8 mouse cellular contexts compared by ENCODE assay signal in genomic region chr9:56635498-56636121, GRCm38 (mm10).
DNase-seq lines count a peak whose midpoint lies in the region; ATAC-seq and TF ChIP-seq lines count a peak whose summit lies in the region.

No protein-coding gene starts in this region.

- peak overlapping the region; percentile 84 for H3K4me3 ChIP-seq in E14TG2a.4 (replicated peaks; ENCODE audit: low read length)
- peak overlapping the region; percentile 64 for H3K4me3 ChIP-seq in heart, embryonic 11.5 days (ENCODE audit: low read depth, low read length)
- peak overlapping the region; percentile 53 for H3K4me3 ChIP-seq in liver, embryonic 13.5 days (replicated peaks)

- H3K9me3 ChIP-seq in E14TG2a.4 (ENCODE audit: low read length), result no peaks in the 10 kb centered on the region
- H3K9me3 ChIP-seq in heart, embryonic 11.5 days (replicated peaks; ENCODE audit: control insufficient read depth, low read length), result no peaks in the 10 kb centered on the region
- no peaks in the 10 kb centered on the region for H3K9me3 ChIP-seq in liver, embryonic 13.5 days (replicated peaks)

- no peaks in the 10 kb centered on the region for H3K36me3 ChIP-seq in E14TG2a.4 (ENCODE audit: insufficient read depth, low read length)
- no peaks in the 10 kb centered on the region for H3K36me3 ChIP-seq in heart, embryonic 11.5 days (ENCODE audit: control insufficient read depth, insufficient read depth, low read length)
- H3K36me3 ChIP-seq in liver, embryonic 13.5 days, result no peaks in the 10 kb centered on the region

- peak overlapping the region; percentile 65 for H3K9ac ChIP-seq in heart, embryonic 11.5 days (ENCODE audit: low read depth, low read length)
- H3K9ac ChIP-seq in liver, embryonic 13.5 days, result 0 out of 2 replicates have a peak overlapping the region, but pooled peaks have one; percentile 45

- ATAC-seq in heart, embryonic 11.5 days (replicated peaks; ENCODE audit: insufficient number of reproducible peaks, low FRiP score, low TSS enrichment), result 0 out of 2 replicates have a peak, but pooled peaks have one; percentile 17
- 0 out of 2 replicates have a peak, but pooled peaks have one; percentile 12 for ATAC-seq in liver, embryonic 13.5 days (ENCODE audit: low read depth)
- ATAC-seq in erythroid progenitor cell, adult 5-6 weeks (replicated peaks; ENCODE audit: low FRiP score, poor library complexity, severe bottlenecking), result no peak

- no peak overlapping the region for H3K27ac ChIP-seq in heart, embryonic 11.5 days (ENCODE audit: low read depth, low read length)
- H3K27ac ChIP-seq in liver, embryonic 13.5 days, result no peak overlapping the region

- TF ChIP-seq CTCF in E14TG2a.4 (conservative IDR thresholded peaks at IDR 0.05; ENCODE audit: low read length), result no peak

- H3K27me3 ChIP-seq in E14TG2a.4 (ENCODE audit: insufficient read depth, low read length), result peaks cover 88% of the 10 kb centered on the region
- peaks cover 67% of the 10 kb centered on the region for H3K27me3 ChIP-seq in heart, embryonic 11.5 days (ENCODE audit: control insufficient read depth, insufficient read depth, low read length)
- peaks cover 84% of the 10 kb centered on the region for H3K27me3 ChIP-seq in liver, embryonic 13.5 days

- H3K4me2 ChIP-seq in heart, embryonic 11.5 days, result peak overlapping the region; percentile 95
- H3K4me2 ChIP-seq in liver, embryonic 13.5 days, result peak overlapping the region; percentile 69

- DNase-seq in adrenal gland, adult 18-20 months (ENCODE audit: low spot score in 2 of 2), result peak; percentile 40 to 50
- peak; percentile 79 for DNase-seq in embryo, embryonic 9.5 days (ENCODE audit: extremely low spot score)
- peak; percentile 29 for DNase-seq in kidney, postnatal 14 days
- DNase-seq in liver, embryonic 13.5 days, result no peak
- peak; percentile 69 for DNase-seq in right cerebral cortex, adult 18-20 months

- under 1% methylated on average over 53 of the region's 68 CpGs for WGBS in heart, embryonic 11.5 days (ENCODE audit: insufficient replicate concordance)
- WGBS in liver, embryonic 13.5 days (ENCODE audit: insufficient replicate concordance), result 1% methylated on average over 68 of the region's 68 CpGs

- peaks cover 43% of the 10 kb centered on the region for H3K4me1 ChIP-seq in E14TG2a.4 (replicated peaks; ENCODE audit: low read depth, low read length)
- peaks cover 15% of the 10 kb centered on the region for H3K4me1 ChIP-seq in heart, embryonic 11.5 days (ENCODE audit: control insufficient read depth, insufficient read depth, low read length)
- peaks cover 5% of the 10 kb centered on the region; the same call in 1 of the 2 replicates for H3K4me1 ChIP-seq in liver, embryonic 13.5 days (replicated peaks)
